Comparison of ENCODE assay signal across 8 mouse cellular contexts in genomic region chr11:11114234-11115030, GRCm38 (mm10).
DNase-seq lines count a peak whose midpoint lies in the region; ATAC-seq lines count a peak whose summit lies in the region.

No protein-coding gene starts in this region.

- 0 out of 2 replicates have a peak, but pooled peaks have one; percentile 10 for ATAC-seq in frontal cortex, adult (ENCODE audit: low TSS enrichment)

- DNase-seq in frontal cortex, postnatal 25 days (ENCODE audit: low spot score in 2 of 2) = no peak
- DNase-seq in right cerebral cortex, postnatal 14 days = peak; percentile 20
- DNase-seq in right cerebral cortex, adult 18-20 months = no peak
- DNase-seq in kidney, postnatal 4 days = peak; percentile 12 to 17
- DNase-seq in right cerebral cortex, postnatal 4 days = peak; percentile 29
- no peak for DNase-seq in spleen, postnatal 14 days (ENCODE audit: low spot score in 2 of 2)
- no peak for DNase-seq in lung, postnatal 36 days

Comparison
In these comparisons a context has a peak if more than half of its experiments do, and no peak if none do; other contexts are left out.
1. DNase-seq: peak in right cerebral cortex, postnatal 14 days (single experiment), kidney, postnatal 4 days (2 of 2) and right cerebral cortex, postnatal 4 days (single experiment); none in frontal cortex, postnatal 25 days (0 of 2), right cerebral cortex, adult 18-20 months (single experiment), spleen, postnatal 14 days (0 of 2) and lung, postnatal 36 days (single experiment).